Comparison of ENCODE assay signal across 9 mouse cellular contexts in the genomic region with DNA sequence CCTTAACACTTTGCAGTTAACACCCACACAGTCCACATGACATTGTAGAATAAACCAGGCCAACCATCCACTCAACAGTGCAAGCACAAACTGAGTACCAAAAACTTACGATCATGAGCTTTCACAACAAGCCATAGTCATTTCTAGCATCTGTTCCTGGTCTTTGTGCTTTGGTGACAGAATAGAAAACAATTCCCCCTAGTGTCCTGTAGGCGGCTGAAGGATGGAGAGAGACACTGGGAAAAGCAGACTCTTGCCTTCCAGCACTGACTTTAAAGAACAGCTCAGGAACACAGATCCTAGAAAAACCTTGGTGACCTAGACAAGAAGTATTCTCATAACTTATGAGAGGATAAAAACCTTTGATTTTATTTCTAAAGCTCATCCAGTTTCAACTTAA. TPM values are rescaled to one million over a fixed set of nuclear protein-coding genes. Genes with fewer than 3 reads are reported as not detected.
A peak's percentile ranks its signal among the peaks of the same experiment; 100 is the strongest.
DNase-seq lines count a peak whose midpoint lies in the region; ATAC-seq and TF ChIP-seq lines count a peak whose summit lies in the region.
"Had no signal": no experiment of that assay in that cellular context is flagged by ENCODE, and none has a peak within 500 bp of the region (broad histone marks: within the 10 kb centered on the region; RNA-seq: fewer than 3 reads in every experiment).

No protein-coding gene starts in this region.

- H3K36me3 ChIP-seq in liver, embryonic 14.5 days (replicated peaks; ENCODE audit: control insufficient read depth, insufficient read depth, low read depth), result no peaks in the 10 kb centered on the region

- peak; percentile 35; the same call in 1 of the 2 replicates for TF ChIP-seq CTCF in liver, embryonic 14.5 days (IDR thresholded peaks at IDR 0.05; ENCODE audit: low read depth)

- peaks cover 29% of the 10 kb centered on the region for H3K27me3 ChIP-seq in liver, embryonic 14.5 days (ENCODE audit: control insufficient read depth, insufficient read depth, low read length)

- H3K9me3 ChIP-seq in liver, embryonic 14.5 days (ENCODE audit: control insufficient read depth, low read length), result no peaks in the 10 kb centered on the region

- peak; percentile 16 for DNase-seq in cerebellum, adult 11-12 months
- DNase-seq in cerebellum, postnatal 4 days (ENCODE audit: low spot score in 2 of 2), result no peak
- no peak for DNase-seq in liver, embryonic 14.5 days (ENCODE audit: low read depth in 3 of 3, low spot score in 3 of 3)
- no peak for DNase-seq in liver
- peak; percentile 65 for DNase-seq in mesoderm, embryonic 11.5 days (ENCODE audit: low read depth, low spot score)
- DNase-seq in spleen, postnatal 36 days (ENCODE audit: low spot score in 2 of 2), result no peak
- no peak for DNase-seq in adrenal gland, adult 8-10 months

- peaks cover 0 to 4% of the 10 kb centered on the region in 2 experiments; a peak in 2 of 4 replicates for H3K4me1 ChIP-seq in liver, embryonic 14.5 days (replicated peaks; ENCODE audit: control insufficient read depth in 2 of 2, insufficient read depth in 2 of 2, low read length in 1 of 2)

- ATAC-seq in liver, embryonic 14.5 days (ENCODE audit: insufficient read depth), result no peak
- ATAC-seq in granulocyte monocyte progenitor cell, adult 5-6 weeks (replicated peaks; ENCODE audit: poor library complexity, severe bottlenecking), result peak; percentile 21; the same call in 1 of the 2 replicates

- no peak overlapping the region for H3K27ac ChIP-seq in liver, embryonic 14.5 days
- H3K27ac ChIP-seq: macrophage had no signal

- H3K4me2 ChIP-seq in liver, embryonic 14.5 days (ENCODE audit: low read depth), result no peak overlapping the region

- TF ChIP-seq EP300 in liver, embryonic 14.5 days (IDR thresholded peaks at IDR 0.05; ENCODE audit: low read depth), result no peak

- H3K4me3 ChIP-seq in liver, embryonic 14.5 days (ENCODE audit: insufficient read depth in 1 of 2, low read depth in 2 of 2, low read length in 2 of 2), result no peak overlapping the region

- 31% methylated on average over 2 of the region's 2 CpGs for WGBS in liver, embryonic 14.5 days (ENCODE audit: insufficient replicate concordance)

- no peak overlapping the region for H3K9ac ChIP-seq in liver, embryonic 14.5 days (replicated peaks)

RNA-seq across cellular contexts. Expression of a gene that starts 3.0 kb away (rescaled TPM):
- 1.1 TPM in 2 replicates for polyA plus RNA-seq in liver, embryonic 14.5 days (2012; rRNA removed)
- polyA plus RNA-seq in liver, embryonic 14.5 days (2014; fragmentation: Nextera tagmentation; extraction: Ambion mirVana), result 0.56 and 0.97 TPM in 2 replicates
- 1.9 and 3.6 TPM in 2 replicates for total RNA-seq in granulocyte monocyte progenitor cell, adult 5-6 weeks (2014; fragmentation: Nextera tagmentation)
- total RNA-seq in granulocyte monocyte progenitor cell, adult 5-6 weeks (2017), result 1.4 and 2.8 TPM in 2 replicates
- total RNA-seq in adrenal gland, adult 8-10 months (2022), result 10 to 100 TPM; 27.9 to 31.7 (median 29.1) TPM

Comparison
In these comparisons a context has a peak if more than half of its experiments do, and no peak if none do; other contexts are left out.
1. DNase-seq: peak in cerebellum, adult 11-12 months (single experiment) and mesoderm, embryonic 11.5 days (single experiment); none in cerebellum, postnatal 4 days (0 of 2), liver, embryonic 14.5 days (0 of 3), liver (single experiment), spleen, postnatal 36 days (0 of 2) and adrenal gland, adult 8-10 months (single experiment).
2. RNA of a gene that starts 3.0 kb away (total RNA-seq): 27.9 to 31.7 TPM in adrenal gland, adult 8-10 months; 1.4 to 3.6 TPM in granulocyte monocyte progenitor cell, adult 5-6 weeks; every median in the first group is over 4 times any median in the second.